Mouse (Mus musculus): Measurements from ENCODE around the gene Nudt16l1. TPM values are rescaled to one million over a fixed set of nuclear protein-coding genes. Genes with fewer than 3 reads are reported as not detected.
A peak's percentile ranks its signal among the peaks of the same experiment; 100 is the strongest.

Nudt16l1 gene
- polyA plus RNA-seq, 1 experiment, result 49.4 TPM

DNA sequence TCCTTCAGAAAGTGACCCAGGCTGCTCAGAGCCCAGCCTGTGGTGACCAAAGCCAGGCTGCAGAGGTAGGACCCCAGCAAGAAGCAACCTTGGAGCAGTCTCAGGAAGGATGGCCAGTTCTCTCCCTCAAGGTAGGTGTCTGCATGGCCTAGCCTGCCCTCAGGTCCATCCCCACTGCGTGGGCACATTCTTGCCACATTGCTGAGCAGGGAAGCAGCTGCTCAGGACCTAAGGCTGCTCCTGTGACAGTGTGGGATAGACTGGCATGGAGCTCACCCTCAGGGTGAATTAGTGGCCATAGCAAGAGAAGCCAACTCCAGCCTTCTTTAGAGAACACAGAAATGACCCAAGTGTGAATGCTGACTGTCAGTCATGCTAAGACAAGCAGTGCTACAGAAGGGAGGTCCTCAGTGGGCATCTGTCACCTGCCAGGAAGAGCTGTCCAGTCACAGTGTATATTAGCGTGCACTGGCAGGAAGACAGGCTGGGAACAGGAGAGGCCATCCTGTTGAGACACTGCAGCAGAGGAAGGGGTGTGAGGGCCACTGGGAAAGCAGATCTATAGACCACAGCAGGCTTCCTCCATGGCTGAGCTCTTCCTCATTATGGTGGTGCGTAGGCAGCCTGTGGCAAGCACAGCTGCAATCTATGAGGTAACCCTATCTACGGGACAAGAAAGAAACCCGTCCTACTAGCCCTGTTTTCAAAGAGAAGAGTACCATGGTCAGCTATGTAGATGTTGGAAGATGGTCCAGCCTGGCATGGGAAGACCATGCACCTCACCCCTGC, 30.7 kb downstream of the Nudt16l1 start:
- Histone ChIP-seq H3K27ac (ENCODE audit: control insufficient read depth, insufficient read depth, low read depth, low read length, poor library complexity) (peak overlapping the region; percentile 84), H3K4me3 (replicated peaks; ENCODE audit: control insufficient read depth, low read depth, low read length) (peak overlapping the region; percentile 8), H3K4me1 (ENCODE audit: control insufficient read depth, insufficient read depth, low read length) (peaks cover 9% of the 10 kb centered on the region)
- 12% methylated on average over 5 of the region's 5 CpGs for WGBS
- TF ChIP-seq CTCF (IDR thresholded peaks at IDR 0.05; ENCODE audit: control insufficient read depth, insufficient read depth, low read length) (no peak), POLR2A (IDR thresholded peaks at IDR 0.05; ENCODE audit: borderline replicate concordance, control insufficient read depth, low read depth, low read length) (no peak)

DNA sequence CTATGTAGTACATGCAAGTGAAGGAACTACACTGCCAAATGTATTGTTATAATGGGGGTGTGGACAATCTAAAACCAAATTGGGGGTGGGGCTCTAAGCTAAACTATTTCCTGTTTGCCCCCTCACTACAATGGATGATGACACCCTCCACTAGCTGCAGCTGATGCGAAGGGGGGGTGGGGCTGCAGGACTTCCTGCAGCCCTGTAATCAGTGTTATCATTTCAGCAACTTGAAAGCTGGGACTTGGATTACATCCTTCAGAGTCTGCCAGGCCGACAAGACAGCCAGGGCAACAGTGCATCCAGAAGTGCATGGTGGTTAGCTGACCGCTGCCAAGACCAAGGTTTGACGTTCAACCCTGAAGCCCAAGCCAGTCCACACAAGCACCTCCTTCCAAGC, 33.1 kb downstream of the Nudt16l1 start:
- H3K4me3 ChIP-seq (replicated peaks; ENCODE audit: control insufficient read depth, low read depth, low read length), result no peak overlapping the region
- peaks cover 9% of the 10 kb centered on the region for H3K4me1 ChIP-seq (ENCODE audit: control insufficient read depth, insufficient read depth, low read length)
- no peak for TF ChIP-seq POLR2A (IDR thresholded peaks at IDR 0.05; ENCODE audit: borderline replicate concordance, control insufficient read depth, low read depth, low read length)
- no peak for TF ChIP-seq CTCF (IDR thresholded peaks at IDR 0.05; ENCODE audit: control insufficient read depth, insufficient read depth, low read length)
- WGBS, result 43% methylated on average over 4 of the region's 4 CpGs
- H3K27ac ChIP-seq (ENCODE audit: control insufficient read depth, insufficient read depth, low read depth, low read length, poor library complexity), result peak overlapping the region; percentile 30

DNA sequence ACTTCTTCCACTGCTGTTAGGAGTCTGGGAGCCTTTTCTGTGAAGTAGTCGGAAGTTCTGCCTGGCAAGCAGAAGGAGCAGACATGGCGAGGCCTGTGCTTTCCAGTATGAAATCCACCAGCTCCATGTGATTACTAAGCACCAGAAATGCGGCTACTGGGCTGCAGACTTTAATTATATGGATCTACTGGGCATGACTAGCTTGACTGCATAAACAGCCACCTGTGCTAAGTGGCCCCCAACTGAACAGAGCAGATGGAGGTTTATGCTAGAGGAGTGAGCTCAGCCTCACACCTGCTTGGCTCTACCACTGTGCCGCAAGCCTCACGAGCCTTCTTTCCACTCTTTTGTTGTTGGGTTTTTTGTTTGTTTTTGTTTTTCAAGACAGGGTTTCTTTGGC, 36.0 kb downstream of the Nudt16l1 start:
- TF ChIP-seq CTCF (IDR thresholded peaks at IDR 0.05; ENCODE audit: control insufficient read depth, insufficient read depth, low read length) (no peak), POLR2A (IDR thresholded peaks at IDR 0.05; ENCODE audit: borderline replicate concordance, control insufficient read depth, low read depth, low read length) (no peak)
- 90% methylated on average over 5 of the region's 5 CpGs for WGBS
- H3K4me3 ChIP-seq (replicated peaks; ENCODE audit: control insufficient read depth, low read depth, low read length), result no peak overlapping the region
- H3K27ac ChIP-seq (ENCODE audit: control insufficient read depth, insufficient read depth, low read depth, low read length, poor library complexity), result no peak overlapping the region
- peaks cover 6% of the 10 kb centered on the region for H3K4me1 ChIP-seq (ENCODE audit: control insufficient read depth, insufficient read depth, low read length)

DNA sequence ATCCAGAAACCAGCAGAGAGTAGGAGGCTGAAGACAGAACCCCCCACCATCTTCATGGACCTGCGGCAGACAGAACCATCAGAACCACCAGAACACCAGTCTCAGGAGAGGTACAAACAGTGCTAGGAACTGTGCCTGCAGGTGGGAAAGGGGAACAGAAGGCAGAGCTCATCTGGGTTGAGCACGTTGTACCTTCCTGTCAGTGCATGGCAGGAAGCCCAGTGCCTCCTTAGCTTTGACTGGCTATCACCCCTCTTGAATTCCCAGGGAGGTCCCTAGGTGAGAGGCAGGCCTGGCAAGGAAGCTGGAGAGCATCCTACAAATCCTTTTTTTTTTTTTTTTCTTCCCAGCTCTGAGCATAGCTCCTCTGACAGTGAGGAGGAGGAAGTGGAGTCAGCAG, 37.6 kb downstream of the Nudt16l1 start:
- WGBS, result 57% methylated on average over 2 of the region's 2 CpGs
- Histone ChIP-seq H3K4me3 (replicated peaks; ENCODE audit: control insufficient read depth, low read depth, low read length) (no peak overlapping the region), H3K4me1 (ENCODE audit: control insufficient read depth, insufficient read depth, low read length) (peaks cover 5% of the 10 kb centered on the region), H3K27ac (ENCODE audit: control insufficient read depth, insufficient read depth, low read depth, low read length, poor library complexity) (no peak overlapping the region)
- TF ChIP-seq CTCF (IDR thresholded peaks at IDR 0.05; ENCODE audit: control insufficient read depth, insufficient read depth, low read length) (no peak), POLR2A (IDR thresholded peaks at IDR 0.05; ENCODE audit: borderline replicate concordance, control insufficient read depth, low read depth, low read length) (no peak)

DNA sequence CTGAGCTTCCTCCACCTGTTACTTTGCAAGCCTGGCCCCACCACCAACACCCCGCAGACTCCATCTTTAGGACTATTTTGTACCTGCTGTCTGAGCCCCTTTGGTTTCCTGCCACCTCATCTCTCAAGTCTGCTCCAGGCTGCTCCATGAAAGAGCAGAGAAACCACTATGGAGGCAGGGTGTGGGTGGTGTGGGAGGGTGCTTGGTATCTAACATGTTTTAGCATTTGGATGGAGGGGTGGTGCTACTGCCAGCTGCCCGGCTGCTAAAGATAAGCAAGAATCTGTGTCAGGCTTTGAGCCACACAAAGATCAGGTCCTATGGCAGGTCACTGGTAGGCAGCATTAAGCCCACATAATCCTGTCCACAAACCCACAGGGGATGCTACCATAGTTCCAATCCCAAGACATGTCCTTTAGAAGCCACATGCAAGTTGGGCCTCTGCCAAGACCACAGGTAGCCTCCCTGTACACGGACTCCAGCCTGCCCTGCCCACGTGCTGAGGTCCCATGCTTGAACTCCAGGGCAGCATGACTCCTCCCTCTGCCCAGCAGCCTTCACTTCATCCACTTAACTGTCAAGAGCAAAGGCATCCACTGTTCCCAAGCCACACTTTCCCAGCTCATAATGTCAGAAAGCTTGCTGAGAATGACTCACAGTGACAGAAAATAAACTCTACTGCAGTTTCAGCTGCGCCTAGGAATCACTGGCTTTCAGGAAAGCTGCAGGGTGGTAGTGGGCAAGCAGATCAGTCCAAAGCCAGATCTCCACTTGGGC, 39.9 kb downstream of the Nudt16l1 start:
- H3K4me1 ChIP-seq (ENCODE audit: control insufficient read depth, insufficient read depth, low read length), result peaks cover 3% of the 10 kb centered on the region
- 0 out of 2 replicates have a peak overlapping the region, but pooled peaks have one; percentile 4 for H3K27ac ChIP-seq (ENCODE audit: control insufficient read depth, insufficient read depth, low read depth, low read length, poor library complexity)
- no peak overlapping the region for H3K4me3 ChIP-seq (replicated peaks; ENCODE audit: control insufficient read depth, low read depth, low read length)
- TF ChIP-seq POLR2A (IDR thresholded peaks at IDR 0.05; ENCODE audit: borderline replicate concordance, control insufficient read depth, low read depth, low read length) (no peak), CTCF (IDR thresholded peaks at IDR 0.05; ENCODE audit: control insufficient read depth, insufficient read depth, low read length) (no peak)
- 59% methylated on average over 5 of the region's 5 CpGs for WGBS

DNA sequence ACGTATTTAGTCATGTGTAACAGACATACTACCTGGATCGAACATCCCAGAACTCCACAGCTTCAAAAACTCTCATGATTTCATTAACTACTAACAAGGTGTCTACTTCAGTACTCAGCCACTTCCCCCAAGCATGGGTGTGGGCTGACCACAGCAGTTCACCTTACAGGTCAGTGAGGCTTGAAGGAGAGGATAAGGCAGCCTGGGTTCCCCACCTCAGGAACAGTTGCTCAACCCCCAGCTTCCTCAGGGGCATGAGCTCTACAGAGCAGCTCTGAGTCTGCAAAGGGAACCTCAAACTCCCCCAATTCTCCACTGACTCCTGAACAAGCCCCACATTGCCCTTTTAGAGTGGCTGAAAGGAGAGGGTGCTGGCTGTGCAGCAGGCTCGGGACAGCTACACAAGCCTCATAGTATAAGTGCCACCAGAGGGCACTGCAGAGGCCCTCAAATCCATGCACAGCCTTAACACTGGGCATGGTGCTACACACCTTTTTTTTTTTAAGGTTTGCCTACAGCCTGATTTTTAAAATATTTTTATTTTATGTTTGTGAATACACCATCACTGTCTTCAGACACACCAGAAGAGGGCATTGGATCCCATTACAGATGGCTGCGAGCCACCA, 41.3 kb downstream of the Nudt16l1 start:
- Histone ChIP-seq H3K27ac (ENCODE audit: control insufficient read depth, insufficient read depth, low read depth, low read length, poor library complexity) (0 out of 2 replicates have a peak overlapping the region, but pooled peaks have one; percentile 17), H3K4me1 (ENCODE audit: control insufficient read depth, insufficient read depth, low read length) (peaks cover 3% of the 10 kb centered on the region), H3K4me3 (replicated peaks; ENCODE audit: control insufficient read depth, low read depth, low read length) (no peak overlapping the region)
- WGBS, result 67% methylated on average over 4 of the region's 4 CpGs
- no peak for TF ChIP-seq POLR2A (IDR thresholded peaks at IDR 0.05; ENCODE audit: borderline replicate concordance, control insufficient read depth, low read depth, low read length)
- TF ChIP-seq CTCF (IDR thresholded peaks at IDR 0.05; ENCODE audit: control insufficient read depth, insufficient read depth, low read length), result peak; percentile 63

DNA sequence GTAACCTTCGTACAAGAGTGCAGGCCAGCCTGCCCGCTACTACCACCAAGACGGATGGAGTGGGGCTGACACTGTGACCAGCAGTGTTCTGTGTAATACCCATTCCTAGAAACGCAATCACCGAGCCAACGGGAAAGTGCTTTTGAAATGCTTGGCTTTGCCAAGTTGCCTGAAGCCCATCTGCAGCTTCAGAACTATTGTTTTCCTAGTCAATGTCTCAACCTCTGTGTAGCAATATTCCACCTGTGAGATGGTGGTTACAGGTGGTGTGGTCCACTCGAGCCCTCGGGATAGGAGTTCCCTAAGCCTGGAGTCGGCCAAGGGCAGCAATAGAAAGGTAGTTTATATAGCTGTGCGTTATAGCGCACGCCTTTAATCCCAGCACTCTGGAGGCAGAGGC, 46.2 kb downstream of the Nudt16l1 start:
- TF ChIP-seq CTCF (IDR thresholded peaks at IDR 0.05; ENCODE audit: control insufficient read depth, insufficient read depth, low read length), result no peak
- no peak for TF ChIP-seq POLR2A (IDR thresholded peaks at IDR 0.05; ENCODE audit: borderline replicate concordance, control insufficient read depth, low read depth, low read length)
- H3K4me3 ChIP-seq (replicated peaks; ENCODE audit: control insufficient read depth, low read depth, low read length), result no peak overlapping the region
- H3K4me1 ChIP-seq (ENCODE audit: control insufficient read depth, insufficient read depth, low read length), result no peaks in the 10 kb centered on the region; the same call in none of the 2 replicates
- no peak overlapping the region for H3K27ac ChIP-seq (ENCODE audit: control insufficient read depth, insufficient read depth, low read depth, low read length, poor library complexity)
- 83% methylated on average over 12 of the region's 12 CpGs for WGBS

Other genes with a start within 250 kb of the Nudt16l1 start
- 27.3 and 32.5 TPM in 2 replicates for gene Nmral1, start 219.4 kb upstream of the Nudt16l1 start, polyA plus RNA-seq (2011; ENCODE audit: insufficient read depth, insufficient read length, low replicate concordance, missing spikeins)
- 11.3 and 31.1 TPM in 2 replicates for gene Hmox2, start 212.4 kb upstream of the Nudt16l1 start, polyA plus RNA-seq (2011; ENCODE audit: insufficient read depth, insufficient read length, low replicate concordance, missing spikeins)
- 10.6 and 17.2 TPM in 2 replicates for gene Cdip1, start 148.5 kb upstream of the Nudt16l1 start, polyA plus RNA-seq (2011; ENCODE audit: insufficient read depth, insufficient read length, low replicate concordance, missing spikeins)
- 1.7 TPM in 1 of 2 replicates, not detected in the other for gene 4930562C15Rik, start 103.3 kb upstream of the Nudt16l1 start, polyA plus RNA-seq (2011; ENCODE audit: insufficient read depth, insufficient read length, low replicate concordance, missing spikeins)
- 19.4 and 38.1 TPM in 2 replicates for gene Ubald1, start 58.4 kb upstream of the Nudt16l1 start, polyA plus RNA-seq (2011; ENCODE audit: insufficient read depth, insufficient read length, low replicate concordance, missing spikeins)
- gene Mgrn1, start 52.5 kb upstream of the Nudt16l1 start, polyA plus RNA-seq (2011; ENCODE audit: insufficient read depth, insufficient read length, low replicate concordance, missing spikeins), result 12.9 and 22.1 TPM in 2 replicates
- gene Anks3, start 25.4 kb downstream of the Nudt16l1 start, polyA plus RNA-seq (2011; ENCODE audit: insufficient read depth, insufficient read length, low replicate concordance, missing spikeins), result 19.9 and 45.4 TPM in 2 replicates
- not detected in 2 replicates for gene Sept12, start 59.1 kb downstream of the Nudt16l1 start, polyA plus RNA-seq (2011; ENCODE audit: insufficient read depth, insufficient read length, low replicate concordance, missing spikeins)
- not detected in 2 replicates for gene Smim22, start 68.5 kb downstream of the Nudt16l1 start, polyA plus RNA-seq (2011; ENCODE audit: insufficient read depth, insufficient read length, low replicate concordance, missing spikeins)
- 53.7 and 156 TPM in 2 replicates for gene Rogdi, start 74.8 kb downstream of the Nudt16l1 start, polyA plus RNA-seq (2011; ENCODE audit: insufficient read depth, insufficient read length, low replicate concordance, missing spikeins)
- gene Glyr1, start 111.1 kb downstream of the Nudt16l1 start, polyA plus RNA-seq (2011; ENCODE audit: insufficient read depth, insufficient read length, low replicate concordance, missing spikeins), result 31.6 and 51.1 TPM in 2 replicates
- gene Ubn1, start 111.3 kb downstream of the Nudt16l1 start, polyA plus RNA-seq (2011; ENCODE audit: insufficient read depth, insufficient read length, low replicate concordance, missing spikeins), result 29.4 and 33.7 TPM in 2 replicates
- gene Ppl, start 193.7 kb downstream of the Nudt16l1 start, polyA plus RNA-seq (2011; ENCODE audit: insufficient read depth, insufficient read length, low replicate concordance, missing spikeins), result 1.1 and 1.8 TPM in 2 replicates
- 4.4 and 20.8 TPM in 2 replicates for gene Sec14l5, start 208.3 kb downstream of the Nudt16l1 start, polyA plus RNA-seq (2011; ENCODE audit: insufficient read depth, insufficient read length, low replicate concordance, missing spikeins)

Measured in bone marrow, adult 2 months (tissue).